Mouse (Mus musculus): ENCODE measurements around the gene Tlr2. TPM values are rescaled to one million over a fixed set of nuclear protein-coding genes. Genes with fewer than 3 reads are reported as not detected.

Tlr2 gene
- polyA plus RNA-seq, 1 experiment = 4.0 TPM

GRCm38 (mm10) chr3:83857621-83858020 lies 16.1 kb upstream of the Tlr2 start:
- 96% methylated on average over 13 of the region's 13 CpGs for WGBS

GRCm38 (mm10) chr3:83855643-83856042 lies 14.1 kb upstream of the Tlr2 start:
- H3K4me1 ChIP-seq (replicated peaks; ENCODE audit: control insufficient read depth, insufficient read depth, low read length) = no peaks in the 10 kb centered on the region
- no peak for TF ChIP-seq CTCF (IDR thresholded peaks at IDR 0.05; ENCODE audit: borderline replicate concordance, control insufficient read depth, extremely low read depth, insufficient read depth, low read length, poor library complexity)
- TF ChIP-seq POLR2A (IDR thresholded peaks at IDR 0.05; ENCODE audit: control insufficient read depth, extremely low read depth, insufficient read depth, low read length, poor library complexity) = no peak
- no peak overlapping the region for H3K27ac ChIP-seq (ENCODE audit: control insufficient read depth, insufficient read depth, low read length)
- H3K4me3 ChIP-seq (ENCODE audit: control insufficient read depth, insufficient read depth, low read length) = no peak overlapping the region
- DNase-seq = no peak
- WGBS = 85% methylated on average over 5 of the region's 5 CpGs
- H3K36me3 ChIP-seq (ENCODE audit: control insufficient read depth, insufficient read depth, low read length) = no peaks in the 10 kb centered on the region
- H3K27me3 ChIP-seq (ENCODE audit: control insufficient read depth, insufficient read depth, low read length) = no peaks in the 10 kb centered on the region

More at GRCm38 (mm10) chr3:83857621-83858020, 16.1 kb upstream of the Tlr2 start:
- no peak for DNase-seq
- Histone ChIP-seq H3K4me3 (ENCODE audit: control insufficient read depth, insufficient read depth, low read length) (no peak overlapping the region), H3K27ac (ENCODE audit: control insufficient read depth, insufficient read depth, low read length) (no peak overlapping the region), H3K4me1 (replicated peaks; ENCODE audit: control insufficient read depth, insufficient read depth, low read length) (no peaks in the 10 kb centered on the region), H3K27me3 (ENCODE audit: control insufficient read depth, insufficient read depth, low read length) (no peaks in the 10 kb centered on the region), H3K36me3 (ENCODE audit: control insufficient read depth, insufficient read depth, low read length) (no peaks in the 10 kb centered on the region)
- TF ChIP-seq CTCF (IDR thresholded peaks at IDR 0.05; ENCODE audit: borderline replicate concordance, control insufficient read depth, extremely low read depth, insufficient read depth, low read length, poor library complexity) (no peak), POLR2A (IDR thresholded peaks at IDR 0.05; ENCODE audit: control insufficient read depth, extremely low read depth, insufficient read depth, low read length, poor library complexity) (no peak)

- no peaks in the 10 kb centered on the region for H3K36me3 ChIP-seq (ENCODE audit: control insufficient read depth, insufficient read depth, low read length)
- no peaks in the 10 kb centered on the region for H3K27me3 ChIP-seq (ENCODE audit: control insufficient read depth, insufficient read depth, low read length)
- H3K27ac ChIP-seq (ENCODE audit: control insufficient read depth, insufficient read depth, low read length) = no peak overlapping the region
- DNase-seq = no peak
- H3K4me3 ChIP-seq (ENCODE audit: control insufficient read depth, insufficient read depth, low read length) = no peak overlapping the region
- no peaks in the 10 kb centered on the region for H3K4me1 ChIP-seq (replicated peaks; ENCODE audit: control insufficient read depth, insufficient read depth, low read length)
- 66% methylated on average over 2 of the region's 2 CpGs for WGBS
- TF ChIP-seq POLR2A (IDR thresholded peaks at IDR 0.05; ENCODE audit: control insufficient read depth, extremely low read depth, insufficient read depth, low read length, poor library complexity) = no peak
- TF ChIP-seq CTCF (IDR thresholded peaks at IDR 0.05; ENCODE audit: borderline replicate concordance, control insufficient read depth, extremely low read depth, insufficient read depth, low read length, poor library complexity) = no peak
Observed at GRCm38 (mm10) chr3:83849341-83849740, 7.8 kb upstream of the Tlr2 start.

- no peak overlapping the region for H3K4me3 ChIP-seq (ENCODE audit: control insufficient read depth, insufficient read depth, low read length)
- WGBS = 91% methylated on average over 8 of the region's 8 CpGs
- no peak for DNase-seq
- H3K27ac ChIP-seq (ENCODE audit: control insufficient read depth, insufficient read depth, low read length) = no peak overlapping the region
- H3K36me3 ChIP-seq (ENCODE audit: control insufficient read depth, insufficient read depth, low read length) = no peaks in the 10 kb centered on the region
- TF ChIP-seq CTCF (IDR thresholded peaks at IDR 0.05; ENCODE audit: borderline replicate concordance, control insufficient read depth, extremely low read depth, insufficient read depth, low read length, poor library complexity) (no peak), POLR2A (IDR thresholded peaks at IDR 0.05; ENCODE audit: control insufficient read depth, extremely low read depth, insufficient read depth, low read length, poor library complexity) (no peak)
- peaks cover 7% of the 10 kb centered on the region for H3K4me1 ChIP-seq (replicated peaks; ENCODE audit: control insufficient read depth, insufficient read depth, low read length)
- no peaks in the 10 kb centered on the region for H3K27me3 ChIP-seq (ENCODE audit: control insufficient read depth, insufficient read depth, low read length)
Observed at GRCm38 (mm10) chr3:83844766-83845520, 3.4 kb upstream of the Tlr2 start.

- TF ChIP-seq CTCF (IDR thresholded peaks at IDR 0.05; ENCODE audit: borderline replicate concordance, control insufficient read depth, extremely low read depth, insufficient read depth, low read length, poor library complexity) (no peak), POLR2A (IDR thresholded peaks at IDR 0.05; ENCODE audit: control insufficient read depth, extremely low read depth, insufficient read depth, low read length, poor library complexity) (no peak)
- Histone ChIP-seq H3K36me3 (ENCODE audit: control insufficient read depth, insufficient read depth, low read length) (no peaks in the 10 kb centered on the region), H3K27me3 (ENCODE audit: control insufficient read depth, insufficient read depth, low read length) (no peaks in the 10 kb centered on the region), H3K4me1 (replicated peaks; ENCODE audit: control insufficient read depth, insufficient read depth, low read length) (peaks cover 7% of the 10 kb centered on the region), H3K4me3 (ENCODE audit: control insufficient read depth, insufficient read depth, low read length) (no peak overlapping the region), H3K27ac (ENCODE audit: control insufficient read depth, insufficient read depth, low read length) (no peak overlapping the region)
- 86% methylated on average over 5 of the region's 5 CpGs for WGBS
- DNase-seq = no peak
Observed at GRCm38 (mm10) chr3:83839477-83839876, 2.1 kb downstream of the Tlr2 start.

- no peak for TF ChIP-seq CTCF (IDR thresholded peaks at IDR 0.05; ENCODE audit: borderline replicate concordance, control insufficient read depth, extremely low read depth, insufficient read depth, low read length, poor library complexity)
- no peak for TF ChIP-seq POLR2A (IDR thresholded peaks at IDR 0.05; ENCODE audit: control insufficient read depth, extremely low read depth, insufficient read depth, low read length, poor library complexity)
- H3K36me3 ChIP-seq (ENCODE audit: control insufficient read depth, insufficient read depth, low read length) = no peaks in the 10 kb centered on the region
- 93% methylated on average over 15 of the region's 15 CpGs for WGBS
- no peak overlapping the region for H3K27ac ChIP-seq (ENCODE audit: control insufficient read depth, insufficient read depth, low read length)
- no peak for DNase-seq
- peaks cover 6% of the 10 kb centered on the region for H3K4me1 ChIP-seq (replicated peaks; ENCODE audit: control insufficient read depth, insufficient read depth, low read length)
- no peaks in the 10 kb centered on the region for H3K27me3 ChIP-seq (ENCODE audit: control insufficient read depth, insufficient read depth, low read length)
- H3K4me3 ChIP-seq (ENCODE audit: control insufficient read depth, insufficient read depth, low read length) = no peak overlapping the region
Observed at GRCm38 (mm10) chr3:83836685-83837084, 4.9 kb downstream of the Tlr2 start.
